20 mouse cellular contexts compared by ENCODE assay signal in the genomic region with DNA sequence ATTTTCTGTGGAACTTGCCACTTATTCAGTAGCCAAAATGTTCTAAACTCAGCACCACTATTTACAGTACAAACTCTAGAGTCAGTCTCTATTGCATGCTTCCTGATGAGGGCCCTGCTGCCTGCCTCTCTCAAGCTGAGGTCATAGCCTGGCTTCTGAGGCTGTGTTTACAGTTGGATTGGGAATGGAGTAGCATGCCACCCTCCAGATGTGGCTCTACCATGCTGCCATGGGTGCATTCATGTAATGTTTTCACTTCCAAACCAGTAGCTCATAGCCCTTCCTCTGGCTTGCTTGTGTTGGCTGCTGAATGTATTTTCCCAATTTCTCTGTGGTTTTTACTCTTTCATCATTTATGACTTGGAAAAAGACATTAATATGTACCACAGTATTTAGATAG.
A peak's percentile ranks its signal among the peaks of the same experiment; 100 is the strongest.
DNase-seq lines count a peak whose midpoint lies in the region; ATAC-seq and TF ChIP-seq lines count a peak whose summit lies in the region.
"Had no signal": no experiment of that assay in that cellular context is flagged by ENCODE, and none has a peak within 500 bp of the region (broad histone marks: within the 10 kb centered on the region; RNA-seq: fewer than 3 reads in every experiment).

No protein-coding gene starts in this region.

- TF ChIP-seq RAD21 in CH12.LX (IDR thresholded peaks at IDR 0.05; ENCODE audit: low read depth, low read length): no peak

- H3K9me3 ChIP-seq in CH12.LX (replicated peaks; ENCODE audit: low read length): no peaks in the 10 kb centered on the region
- H3K9me3 ChIP-seq in forebrain, embryonic 11.5 days (ENCODE audit: control insufficient read depth, low read length): no peaks in the 10 kb centered on the region
- H3K9me3 ChIP-seq: forebrain, embryonic 12.5 days; forebrain, embryonic 15.5 days; hindbrain, embryonic 12.5 days; hindbrain, embryonic 15.5 days had no signal

- peaks cover 22% of the 10 kb centered on the region; the same call in 1 of the 2 replicates for H3K79me2 ChIP-seq in CH12.LX (replicated peaks; ENCODE audit: control insufficient read depth, extremely low read depth, insufficient read depth, poor library complexity, severe bottlenecking)

- TF ChIP-seq CTCF in CH12.LX (conservative IDR thresholded peaks at IDR 0.05 in 1 of 2, IDR thresholded peaks at IDR 0.05 in 1 of 2; ENCODE audit: low read depth in 2 of 2, low read length in 2 of 2): no peak

- ATAC-seq in forebrain, embryonic 11.5 days (replicated peaks; ENCODE audit: low FRiP score): no peak
- ATAC-seq in megakaryocyte progenitor cell, adult 5-6 weeks (replicated peaks; ENCODE audit: poor library complexity): no peak
- ATAC-seq: CD4-positive, CD25-positive, alpha-beta regulatory T cell, adult 4 months; forebrain, embryonic 15.5 days had no signal

- no peak overlapping the region for H3K4me3 ChIP-seq in CH12.LX (replicated peaks in 1 of 3; ENCODE audit: low read depth in 2 of 3, low read length in 2 of 3, poor library complexity in 1 of 3)
- H3K4me3 ChIP-seq in forebrain, embryonic 11.5 days (ENCODE audit: low read depth, low read length): no peak overlapping the region
- H3K4me3 ChIP-seq: forebrain, embryonic 12.5 days; forebrain, embryonic 15.5 days; heart, adult 2 months; hindbrain, embryonic 12.5 days; hindbrain, embryonic 15.5 days had no signal

- DNase-seq in CH12.LX (ENCODE audit: extremely low read depth): no peak
- DNase-seq in NIH3T3 (ENCODE audit: low read depth): peak; percentile 3
- peak; percentile 74 for DNase-seq in fibroblast of lung, adult 2 months (ENCODE audit: low read depth)
- DNase-seq in forebrain, embryonic 11.5 days (ENCODE audit: low spot score): no peak
- no peak for DNase-seq in heart, adult 8-10 months (ENCODE audit: low spot score)
- DNase-seq: adrenal gland, adult 8-10 months; adrenal gland, postnatal 36 days; cerebellum, adult 18-20 months; cerebellum, adult 9-10 months; cerebellum, postnatal 14 days; gastrocnemius, postnatal 10 days; gastrocnemius, postnatal 36 days; heart, adult 2 months had no signal

- in situ Hi-C loops in CH12.LX (cut with MboI; ENCODE audit: low pct_ligation_motif_present, low pct_unique_long_range_greater_than_20kb, low sequenced_read_pairs): no loop called here

- peaks cover 7 to 28% of the 10 kb centered on the region in 2 experiments for H3K4me1 ChIP-seq in CH12.LX (ENCODE audit: control insufficient read depth in 1 of 2, insufficient read depth in 2 of 2)
- H3K4me1 ChIP-seq in forebrain, embryonic 11.5 days (replicated peaks; ENCODE audit: control insufficient read depth, insufficient read depth, low read length): 0 out of 2 replicates have a peak, but pooled peaks cover 2% of the 10 kb centered on the region

- H3K27me3 ChIP-seq in CH12.LX (replicated peaks): no peaks in the 10 kb centered on the region
- no peaks in the 10 kb centered on the region for H3K27me3 ChIP-seq in forebrain, embryonic 11.5 days (ENCODE audit: control insufficient read depth, insufficient read depth, low read length)
- H3K27me3 ChIP-seq: forebrain, embryonic 12.5 days; forebrain, embryonic 15.5 days; hindbrain, embryonic 12.5 days; hindbrain, embryonic 15.5 days had no signal

- dilution Hi-C loops in CH12.LX (cut with MboI; ENCODE audit: extremely low pct_ligation_motif_present, extremely low pct_unique_long_range_greater_than_20kb, low sequenced_read_pairs): no loop called here

- TF ChIP-seq POLR2A in CH12.LX (IDR thresholded peaks at IDR 0.05; ENCODE audit: low read depth, low read length): no peak

- H3K36me3 ChIP-seq in CH12.LX (replicated peaks in 1 of 2; ENCODE audit: control insufficient read depth in 1 of 2, insufficient read depth in 1 of 2, low read length in 1 of 2): peaks cover 0 to 25% of the 10 kb centered on the region in 2 experiments
- H3K36me3 ChIP-seq in forebrain, embryonic 11.5 days (ENCODE audit: control insufficient read depth, insufficient read depth, low read length): no peaks in the 10 kb centered on the region
- H3K36me3 ChIP-seq: forebrain, embryonic 12.5 days; forebrain, embryonic 15.5 days; hindbrain, embryonic 12.5 days; hindbrain, embryonic 15.5 days had no signal

- H3K27ac ChIP-seq in CH12.LX (ENCODE audit: insufficient read depth, low read depth): no peak overlapping the region
- H3K27ac ChIP-seq in forebrain, embryonic 11.5 days (ENCODE audit: low read depth, low read length): no peak overlapping the region
- H3K27ac ChIP-seq: forebrain, embryonic 12.5 days; forebrain, embryonic 15.5 days; heart, adult 2 months; hindbrain, embryonic 12.5 days; hindbrain, embryonic 15.5 days had no signal

- H3K9ac ChIP-seq in CH12.LX (ENCODE audit: insufficient read depth, low read depth): no peak overlapping the region
- H3K9ac ChIP-seq in forebrain, embryonic 11.5 days (ENCODE audit: low read length): no peak overlapping the region
- H3K9ac ChIP-seq: forebrain, embryonic 12.5 days; forebrain, embryonic 15.5 days; hindbrain, embryonic 12.5 days; hindbrain, embryonic 15.5 days had no signal

- H3K4me2 ChIP-seq in CH12.LX (ENCODE audit: insufficient read depth, low read depth, poor library complexity, severe bottlenecking): peak overlapping the region; percentile 29; the same call in 1 of the 2 replicates
- H3K4me2 ChIP-seq in forebrain, embryonic 11.5 days (ENCODE audit: low read depth, low read length, severe bottlenecking): no peak overlapping the region
- H3K4me2 ChIP-seq: forebrain, embryonic 12.5 days; forebrain, embryonic 15.5 days; heart, embryonic 11.5 days; hindbrain, embryonic 12.5 days; hindbrain, embryonic 15.5 days had no signal

- TF ChIP-seq EP300 in CH12.LX (IDR thresholded peaks at IDR 0.05; ENCODE audit: low read length): no peak

TF ChIP-seq in CH12.LX, 34 proteins besides CTCF, POLR2A, EP300 and RAD21:
- no peak for TF ChIP-seq IRF4 (IDR thresholded peaks at IDR 0.05; ENCODE audit: low read depth, low read length)
- no peak for TF ChIP-seq MEF2A (IDR thresholded peaks at IDR 0.05; ENCODE audit: borderline replicate concordance, low read depth, low read length)
- TF ChIP-seq ZMIZ1 (IDR thresholded peaks at IDR 0.05; ENCODE audit: low read depth, low read length): no peak

Comparison
In these comparisons a context has a peak if more than half of its experiments do, and no peak if none do; other contexts are left out.
1. DNase-seq: peak in NIH3T3 (single experiment) and fibroblast of lung, adult 2 months (single experiment); none in CH12.LX (single experiment), forebrain, embryonic 11.5 days (single experiment) and heart, adult 8-10 months (single experiment).